Mouse (Mus musculus): ENCODE data around the gene Tom1l2.

DNA sequence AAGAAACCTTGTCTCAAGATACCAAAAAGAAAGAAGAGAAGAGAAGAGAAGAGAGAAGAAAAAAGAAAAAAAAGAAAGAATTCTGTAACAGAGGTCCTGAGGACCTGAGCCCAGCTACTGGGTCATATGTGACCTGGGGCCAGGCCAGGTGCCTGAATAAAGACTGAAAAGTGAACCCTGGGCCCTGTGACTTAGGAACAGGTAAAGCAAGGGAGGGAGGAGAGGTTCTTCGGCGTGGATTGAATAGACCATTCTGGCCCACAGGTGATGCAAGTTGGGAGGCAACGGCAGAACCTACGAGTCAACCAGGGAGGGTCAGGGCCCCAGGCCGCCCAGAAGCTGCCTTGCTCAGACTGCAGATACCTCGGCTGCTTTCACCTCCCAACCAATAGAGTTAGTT lies 131.3 kb downstream of the Tom1l2 start:
- TF ChIP-seq HCFC1 (IDR thresholded peaks at IDR 0.05; ENCODE audit: low read depth, low read length) (no peak), CTCF (conservative IDR thresholded peaks at IDR 0.05 in 1 of 2, IDR thresholded peaks at IDR 0.05 in 1 of 2; ENCODE audit: low read depth in 2 of 2, low read length in 2 of 2) (no peak), TCF12 (IDR thresholded peaks at IDR 0.05; ENCODE audit: low read depth, low read length) (no peak), ETS1 (conservative IDR thresholded peaks at IDR 0.05; ENCODE audit: low read depth, low read length) (no peak), POLR2A (IDR thresholded peaks at IDR 0.05; ENCODE audit: low read depth, low read length) (no peak), ELF1 (IDR thresholded peaks at IDR 0.05; ENCODE audit: low read depth, low read length) (no peak), UBTF (IDR thresholded peaks at IDR 0.05; ENCODE audit: low read depth, low read length) (no peak), EP300 (IDR thresholded peaks at IDR 0.05; ENCODE audit: low read length) (no peak)
